Mouse (Mus musculus) layer of hippocampus, postnatal 25 days (tissue): ENCODE results near the gene Syt9. TPM values are rescaled to one million over a fixed set of nuclear protein-coding genes. Genes with fewer than 3 reads are reported as not detected.

Experiments
- DNase-seq, 2 experiments: peaks; one replicate each; pipeline ENCODE4 v3.0.0; 2022; ENCODE audit warnings: mixed read lengths in 2 of 2, low spot score in 1 of 2; ENCODE audit errors: extremely low spot score in 1 of 2
- total RNA-seq, 2 experiments: library from RNA; stranded (reverse); gene quantifications; 2 replicates each; pipeline ENCODE4 v1.2.3; 2021

The Syt9 gene
- total RNA-seq, result 1 to 10 TPM; 3.7 to 5.9 TPM

DNA sequence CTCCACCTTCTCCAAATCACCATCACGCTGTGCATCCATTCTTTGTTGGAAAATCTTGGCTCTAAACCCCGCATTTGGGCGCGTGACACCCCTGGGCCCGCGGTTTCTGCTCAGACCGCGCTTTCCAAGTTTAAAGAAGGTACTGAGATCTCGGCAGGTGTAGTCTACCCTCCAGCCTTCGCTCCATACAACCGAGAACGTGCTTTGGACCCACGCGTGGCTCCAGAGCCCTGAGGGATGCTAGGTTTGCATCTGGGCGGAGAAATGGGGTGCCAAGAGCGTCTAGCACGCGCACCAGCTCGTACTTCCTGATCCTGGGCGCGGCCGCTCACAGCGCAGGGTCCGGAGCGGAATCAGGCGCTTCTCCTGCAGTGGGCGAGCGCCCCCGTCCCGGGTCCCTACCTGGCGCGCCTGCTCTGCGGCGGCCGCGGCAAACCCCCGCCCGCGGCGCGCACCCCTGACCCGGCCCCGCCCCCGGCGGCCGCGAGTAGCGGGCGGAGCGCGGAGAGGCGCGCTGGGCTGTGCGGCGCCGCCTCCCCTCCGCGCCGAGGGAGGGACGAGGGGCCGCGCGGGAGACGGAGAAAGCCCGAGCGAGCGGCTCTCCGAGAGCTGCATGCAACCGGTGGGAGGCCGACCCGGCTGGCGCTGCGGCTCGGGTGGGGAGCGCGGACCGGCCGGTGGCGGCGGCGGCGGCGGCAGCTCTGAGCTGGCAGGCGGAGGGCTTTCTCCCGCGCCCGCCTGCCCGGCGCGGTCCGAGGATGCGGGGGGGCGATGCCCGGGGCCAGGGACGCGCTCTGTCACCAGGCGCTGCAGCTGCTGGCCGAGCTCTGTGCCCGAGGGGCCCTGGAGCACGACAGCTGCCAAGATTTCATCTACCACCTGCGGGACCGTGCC, at the start of gene Syt9:
Gene Syt9, plus strand, starts transcription at position 497 of the 894 bp plus-strand sequence.
- DNase-seq, result peak; percentile 13 to 35

DNA sequence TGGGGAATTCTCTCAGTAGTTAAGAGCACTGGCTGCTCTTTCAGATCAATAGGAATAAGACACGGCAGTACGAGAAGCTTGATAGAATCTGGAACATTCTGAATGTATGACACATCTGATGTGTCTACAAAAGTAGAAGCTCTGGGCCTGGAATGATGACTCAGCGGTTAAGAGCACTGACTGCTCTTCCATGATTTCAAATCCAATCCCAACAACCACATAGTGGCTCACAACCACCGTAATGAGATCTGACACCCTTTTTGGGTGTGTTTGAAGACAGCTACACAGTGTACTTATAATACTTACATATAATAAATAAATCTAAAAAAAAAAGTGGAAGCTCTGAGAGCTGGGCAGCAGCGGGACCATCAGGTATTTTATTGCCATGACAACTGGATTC, 31.5 kb upstream of the Syt9 start:
- DNase-seq, result no peak

DNA sequence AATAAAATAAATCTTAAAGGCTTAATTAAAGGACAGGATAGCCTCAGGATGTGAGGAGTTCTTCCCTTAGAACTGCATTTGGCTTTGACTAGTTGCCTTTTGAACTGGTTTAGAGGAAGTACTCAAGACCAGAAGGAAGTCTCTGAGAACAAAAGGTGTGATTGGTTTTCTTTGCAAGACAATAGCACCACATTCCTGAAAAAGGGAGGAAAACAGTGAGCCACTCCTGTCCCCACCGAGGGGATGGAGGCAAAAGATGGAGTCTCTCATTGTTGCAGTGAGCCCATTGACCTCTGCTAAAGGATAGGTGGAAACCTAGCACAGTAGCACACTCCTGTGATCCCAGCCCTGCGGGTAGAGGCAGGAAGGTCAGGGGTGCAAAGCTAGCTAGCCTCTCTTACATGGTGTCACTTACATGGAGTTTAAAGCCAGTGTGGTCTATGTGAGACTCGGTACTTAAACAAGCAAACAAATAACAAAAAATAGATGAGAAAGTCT, 30.9 kb upstream of the Syt9 start:
- no peak for DNase-seq

DNA sequence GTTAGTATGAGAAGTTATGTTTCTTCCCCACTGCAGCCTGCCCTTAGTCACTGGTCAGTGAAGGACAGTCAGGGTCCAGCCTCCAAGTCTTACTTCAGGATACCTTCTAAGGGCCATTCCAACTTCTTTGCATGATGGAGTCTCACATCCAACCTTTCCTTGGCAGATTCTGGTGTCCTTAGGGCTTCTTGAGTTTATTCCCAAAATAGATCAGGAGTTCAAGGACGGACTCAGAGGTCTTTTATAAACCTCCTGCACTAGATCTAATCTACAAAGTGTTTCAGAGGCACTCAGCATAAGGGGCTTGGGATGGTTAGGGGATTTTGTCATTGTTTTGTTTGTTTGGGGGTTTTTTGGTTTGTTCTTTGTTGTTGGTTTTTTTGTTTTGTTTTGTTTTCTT, 30.3 kb upstream of the Syt9 start:
- DNase-seq, result no peak

DNA sequence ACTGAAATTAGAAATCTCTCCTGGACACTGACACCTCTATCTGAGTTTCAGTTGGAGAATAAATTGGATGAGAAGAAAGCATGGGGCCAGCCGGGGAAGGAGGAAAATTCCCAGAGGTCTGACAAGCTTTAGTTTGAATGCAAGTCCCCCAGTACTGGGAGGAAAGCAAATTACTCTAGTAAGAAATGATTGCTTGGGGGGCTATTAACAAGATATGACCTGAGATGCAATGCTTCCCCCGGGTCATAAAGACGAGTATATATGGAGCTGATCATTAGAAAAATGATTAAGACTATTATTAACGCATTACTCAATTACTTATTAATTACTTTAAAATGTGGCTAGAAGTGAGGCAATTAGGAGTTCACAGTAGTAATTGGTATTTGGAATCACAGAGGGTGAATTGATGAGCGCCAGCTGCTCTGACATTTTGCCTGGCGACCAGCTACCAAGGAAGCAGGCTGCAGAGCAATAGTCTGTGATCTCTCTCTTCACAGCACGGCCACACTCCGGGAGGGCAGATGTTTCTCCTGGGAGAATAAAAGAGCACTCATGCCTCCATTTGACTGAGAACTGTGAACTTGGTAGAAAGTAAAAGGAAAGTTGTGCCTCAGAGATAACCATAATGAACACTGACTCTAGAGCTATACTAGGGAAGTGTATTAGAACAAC, 28.9 kb upstream of the Syt9 start:
- DNase-seq, result no peak

DNA sequence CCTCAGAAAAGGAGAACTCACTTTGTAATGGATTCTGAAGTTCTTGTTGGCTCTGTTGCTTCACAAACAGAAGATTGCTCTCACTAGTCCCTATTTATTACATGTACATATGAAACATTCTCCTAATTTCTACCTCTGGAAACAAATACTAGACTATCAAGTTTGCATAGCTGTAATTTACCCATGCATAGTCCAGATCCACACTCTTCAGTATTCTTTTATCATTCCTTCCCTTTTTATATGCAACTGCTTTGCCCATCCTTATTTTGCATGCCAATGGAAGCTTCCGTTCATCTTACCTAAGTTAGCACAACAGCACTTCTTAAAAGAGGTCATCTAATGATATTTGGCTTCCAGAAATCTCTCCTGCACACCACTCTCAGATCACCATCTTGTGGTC, 21.3 kb upstream of the Syt9 start:
- no peak for DNase-seq

DNA sequence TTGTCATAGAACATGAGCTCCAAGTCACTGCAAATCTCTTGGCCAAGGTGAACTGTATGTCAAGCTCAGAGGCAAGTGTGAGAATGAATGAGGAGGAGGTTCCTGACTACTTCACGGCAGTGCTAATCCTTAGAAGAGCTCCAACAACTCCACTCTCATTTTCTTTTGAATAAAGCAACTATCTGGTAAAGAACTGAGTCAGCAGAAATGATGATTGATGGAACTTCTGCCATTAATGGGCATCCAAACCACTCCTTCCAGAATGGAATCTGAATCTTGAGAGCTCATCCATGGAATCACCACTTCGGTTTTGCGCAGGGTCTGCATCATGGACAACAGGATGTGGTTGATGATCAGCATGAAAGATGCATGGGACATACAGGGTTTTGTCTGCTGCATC, 8.4 kb upstream of the Syt9 start:
- no peak for DNase-seq

DNA sequence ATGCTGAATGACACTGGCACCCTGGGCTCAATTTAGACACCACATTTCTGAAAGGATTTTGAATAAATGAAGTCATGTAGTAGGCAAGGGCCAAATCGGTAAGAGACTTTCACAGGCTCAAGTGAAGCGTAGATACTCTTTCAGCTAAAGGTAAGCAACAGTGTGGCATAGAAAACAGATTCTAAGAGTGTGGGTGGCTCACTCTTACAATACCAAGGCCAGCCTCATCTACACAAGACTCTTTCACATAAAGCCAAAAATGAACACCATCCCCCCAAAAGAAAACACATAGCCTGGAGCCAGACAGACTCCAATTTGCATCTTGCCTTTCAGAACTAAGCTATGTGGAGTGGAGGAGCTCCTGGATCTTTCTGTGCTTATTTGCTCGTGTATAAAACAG, 7.9 kb upstream of the Syt9 start:
- no peak for DNase-seq

DNA sequence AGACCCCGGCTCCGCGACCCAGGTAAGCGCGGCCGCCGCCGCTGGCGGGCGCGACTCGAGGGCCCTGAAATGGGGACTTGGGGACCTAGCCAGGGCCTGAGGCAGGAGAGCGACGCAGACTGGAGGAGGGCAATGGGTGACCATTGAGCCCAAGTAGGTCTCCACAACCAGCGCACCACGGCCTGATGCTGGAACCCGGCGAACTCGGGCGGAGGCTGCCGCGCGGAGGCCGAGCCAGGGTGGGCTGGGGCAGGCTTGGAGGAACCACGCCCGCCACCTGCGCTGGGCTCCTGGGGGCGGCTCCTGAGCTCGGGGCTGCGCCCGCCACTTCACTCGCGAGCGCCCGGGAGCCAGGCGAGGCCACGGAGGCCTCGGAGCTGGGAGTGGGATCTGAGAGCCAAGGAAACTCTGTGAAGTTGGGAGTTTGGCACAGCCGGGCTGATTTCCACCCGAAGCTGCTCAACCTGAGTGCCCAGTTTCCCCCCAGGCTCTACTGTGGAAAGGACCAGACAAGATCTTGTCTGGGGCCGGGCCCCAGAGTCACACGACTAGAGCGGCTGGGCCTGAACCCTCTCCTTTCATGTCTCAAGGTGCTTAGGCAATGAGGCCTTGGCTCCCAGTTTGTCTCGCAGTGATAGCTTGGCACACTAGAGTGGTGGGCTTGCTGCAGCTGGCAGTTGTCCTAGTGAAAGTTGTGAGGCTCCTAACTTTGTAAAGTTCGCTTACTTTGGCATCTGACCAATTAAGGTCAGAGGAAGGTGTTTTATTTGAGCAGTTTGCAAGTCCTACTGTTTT, 795 bp downstream of the Syt9 start:
- peak in 1 of 2 experiments; percentile 9 for DNase-seq

DNA sequence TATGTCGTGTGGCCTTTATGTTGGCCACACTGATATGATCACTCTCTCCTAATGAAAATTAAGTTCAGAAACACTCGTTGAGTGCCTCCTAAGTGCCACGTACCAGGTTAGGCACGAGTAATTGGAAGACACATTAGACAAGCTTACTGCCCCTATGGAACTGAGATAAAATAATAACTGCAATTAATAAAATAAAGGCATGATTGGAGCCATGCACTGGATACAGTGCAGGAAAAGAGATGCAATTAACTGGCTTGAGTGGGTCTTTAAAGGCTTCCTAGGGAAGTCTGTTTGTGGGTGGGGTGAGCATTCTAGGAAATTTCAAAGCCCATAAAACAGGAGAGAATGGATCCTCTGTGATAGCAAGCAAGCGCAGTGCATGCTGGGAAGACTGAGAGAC, 10.0 kb downstream of the Syt9 start:
- no peak for DNase-seq

DNA sequence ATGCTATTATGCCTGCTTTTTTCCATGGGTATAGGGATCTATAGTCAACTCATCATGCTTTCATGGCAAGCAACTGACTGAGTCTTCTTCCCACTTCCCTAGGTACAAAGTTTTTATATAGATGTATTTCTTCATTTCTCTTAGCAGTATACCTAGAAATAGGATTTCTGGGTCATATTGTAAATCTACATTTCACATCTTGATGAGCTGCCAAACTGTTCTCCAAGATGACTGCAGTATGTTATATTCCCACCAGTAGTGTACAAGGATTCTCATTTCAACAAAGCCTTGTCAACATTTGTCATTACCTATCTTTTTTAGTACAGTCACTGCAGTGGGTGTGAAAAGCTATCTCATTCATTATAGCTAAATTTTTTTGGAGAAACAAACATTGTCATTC, 19.1 kb downstream of the Syt9 start:
- no peak for DNase-seq

DNA sequence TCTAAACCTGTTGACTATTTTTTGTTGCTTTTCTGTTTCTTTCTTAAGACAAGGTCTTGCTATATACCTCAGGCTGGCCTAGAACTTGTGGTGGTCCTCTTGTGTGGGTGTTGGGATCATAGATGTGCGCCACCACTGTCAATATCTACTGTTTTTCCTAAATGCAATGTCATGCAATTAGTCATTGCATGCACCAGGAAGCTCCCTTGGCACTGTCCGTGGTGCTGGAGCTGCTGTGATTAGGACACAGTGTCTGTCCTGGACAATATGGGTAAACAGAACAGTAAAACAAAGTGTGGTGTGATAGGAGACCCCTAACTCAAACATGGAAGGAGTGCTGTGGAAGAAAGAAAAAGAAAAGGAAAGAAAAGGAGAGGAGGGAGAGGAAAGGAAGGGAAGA, 22.2 kb downstream of the Syt9 start:
- DNase-seq, result no peak

DNA sequence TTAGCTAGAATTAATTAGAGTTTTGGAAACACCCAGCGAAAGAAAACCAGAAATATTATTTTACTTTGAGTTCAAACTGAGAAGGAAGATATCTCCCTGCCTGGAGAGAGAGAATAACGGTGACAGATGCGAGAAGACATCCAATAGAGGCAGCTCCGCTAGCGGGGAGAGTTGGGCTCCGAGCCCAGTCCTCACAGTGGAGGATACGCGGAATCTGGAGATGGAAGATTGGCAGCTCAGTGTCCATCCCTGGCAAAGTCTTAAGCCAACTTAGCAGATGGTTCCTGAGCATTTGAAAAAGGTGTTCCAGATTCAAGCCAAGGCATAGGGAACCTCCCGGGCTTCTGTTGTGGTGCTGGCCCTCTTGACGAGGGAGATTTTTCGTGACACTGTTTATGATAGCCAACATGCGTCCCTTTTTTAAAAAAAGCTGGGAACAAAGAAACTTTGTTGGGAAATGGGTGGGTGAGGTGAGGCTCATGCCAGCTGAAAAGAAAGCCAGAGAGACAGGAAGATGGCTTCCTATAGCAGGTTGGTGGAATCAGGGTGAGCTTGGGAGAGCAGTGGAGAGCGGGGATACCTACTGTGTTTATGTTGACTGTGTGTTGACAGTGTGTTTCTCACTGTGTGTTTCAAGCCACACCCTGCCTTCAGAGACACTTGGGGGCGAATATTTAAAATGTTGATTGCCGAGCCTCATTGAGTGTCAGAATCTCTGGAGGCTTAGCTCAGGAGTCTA, 29.7 kb downstream of the Syt9 start:
- peak; percentile 9 to 28 for DNase-seq

DNA sequence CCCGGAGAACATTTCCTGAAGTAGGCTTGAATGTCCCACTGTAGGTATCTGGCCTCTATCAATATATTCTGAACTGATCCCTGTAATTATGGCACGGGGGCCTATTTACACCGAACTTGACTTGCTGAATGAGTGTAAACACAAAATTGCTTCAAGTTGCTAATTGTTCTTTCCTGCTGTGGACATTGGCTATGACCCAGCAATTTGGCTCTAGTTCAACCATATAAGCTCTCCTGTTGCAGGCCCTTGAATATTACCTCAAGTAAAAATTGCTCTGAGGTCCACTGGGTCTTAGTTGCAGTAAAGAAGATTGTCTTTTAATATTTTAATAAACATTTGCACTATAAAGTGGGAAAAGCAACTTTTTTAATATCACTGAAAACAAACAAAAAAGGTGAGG, 32.7 kb downstream of the Syt9 start:
- no peak for DNase-seq

DNA sequence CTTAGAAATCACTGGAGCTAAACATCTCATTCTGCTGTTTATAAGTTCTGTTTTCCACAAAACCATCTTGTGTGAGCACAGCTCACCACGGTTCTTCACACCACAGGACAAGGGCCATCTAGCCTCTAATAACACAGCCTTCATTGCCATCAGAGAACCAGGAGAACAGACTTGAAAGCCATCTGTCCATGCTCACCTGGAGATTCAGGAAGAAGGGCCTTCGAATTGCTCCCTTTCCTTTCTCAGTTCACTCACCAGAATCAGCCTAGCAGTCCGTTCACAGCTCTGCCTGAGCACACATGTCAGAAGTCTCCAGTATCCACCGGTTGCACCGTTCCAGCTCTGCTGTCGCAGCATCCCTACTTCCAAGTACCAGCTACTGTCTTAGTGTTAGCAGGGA, 44.4 kb downstream of the Syt9 start:
- DNase-seq, result no peak

DNA sequence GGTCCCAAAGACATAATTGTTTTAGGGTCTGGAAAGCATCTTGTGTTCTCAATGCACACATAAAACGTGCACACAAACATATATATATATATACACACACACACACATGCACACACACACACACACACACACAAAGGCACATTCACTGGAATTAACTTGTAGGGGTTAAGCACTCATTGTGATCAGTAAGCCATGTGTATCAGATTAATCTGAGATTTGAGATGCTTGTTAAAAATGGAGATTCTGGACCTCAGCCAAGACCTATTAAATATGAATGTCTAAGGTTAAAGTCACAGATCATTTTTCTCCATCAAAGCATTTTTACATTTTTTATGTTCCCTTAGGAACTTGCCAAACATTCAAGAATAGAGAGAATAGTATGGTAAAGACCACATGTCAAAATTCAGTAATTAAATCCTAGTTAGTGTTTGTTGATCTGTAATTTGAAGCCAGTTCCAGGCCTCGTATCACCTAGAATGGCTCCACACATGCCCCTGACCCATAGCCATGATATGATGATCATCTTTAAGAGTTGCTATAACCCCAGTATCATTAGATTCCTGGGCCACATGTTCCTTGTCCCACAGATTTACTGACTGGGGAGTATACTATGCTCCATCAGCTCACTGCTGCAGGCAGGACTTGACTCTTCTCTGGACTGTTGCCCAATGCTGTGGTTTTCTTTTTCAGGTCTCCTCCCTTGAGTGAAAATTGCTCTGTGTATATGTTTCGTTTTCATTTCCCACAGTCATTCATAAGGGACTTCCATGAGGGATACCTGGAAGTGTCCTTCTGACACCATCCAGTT, 46.7 kb downstream of the Syt9 start:
- no peak for DNase-seq

DNA sequence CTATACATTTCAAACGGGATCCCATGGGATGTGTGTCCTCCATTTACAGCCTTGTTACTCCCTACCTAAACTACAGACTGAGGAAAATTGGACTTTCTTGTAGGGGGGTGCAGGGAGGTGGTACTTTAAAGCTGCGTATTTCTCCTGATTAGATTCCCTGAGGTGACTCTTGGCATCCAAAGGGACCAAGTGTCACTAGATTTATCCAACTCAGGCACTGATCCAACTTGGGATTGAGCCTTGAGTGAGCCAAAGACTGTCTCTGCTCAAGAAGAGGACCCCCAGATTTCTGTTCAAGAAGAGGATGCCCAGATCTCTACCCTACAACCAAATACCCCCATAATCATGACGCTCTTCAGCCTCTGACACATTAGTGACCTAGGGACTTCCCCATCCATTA, 66.9 kb downstream of the Syt9 start:
- DNase-seq, result no peak

DNA sequence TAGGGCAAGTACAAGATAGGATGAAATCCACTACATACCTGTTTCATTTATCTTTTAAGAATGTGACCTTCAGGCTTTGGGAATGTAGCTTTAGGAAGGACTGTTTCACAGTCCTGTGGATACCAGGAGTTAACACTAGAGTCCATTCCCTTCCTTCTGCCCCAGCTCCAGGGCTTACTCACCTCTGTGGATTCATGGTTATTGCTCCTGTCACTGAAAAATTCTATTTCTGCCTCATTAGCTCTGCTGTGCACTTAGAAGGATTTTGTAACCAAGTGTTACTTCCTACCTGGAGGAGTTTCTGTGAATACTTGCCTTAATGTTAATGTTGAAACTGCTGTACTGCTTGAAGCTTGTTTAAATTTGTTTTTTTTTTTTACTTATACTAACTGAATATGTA, 74.1 kb downstream of the Syt9 start:
- DNase-seq, result no peak

DNA sequence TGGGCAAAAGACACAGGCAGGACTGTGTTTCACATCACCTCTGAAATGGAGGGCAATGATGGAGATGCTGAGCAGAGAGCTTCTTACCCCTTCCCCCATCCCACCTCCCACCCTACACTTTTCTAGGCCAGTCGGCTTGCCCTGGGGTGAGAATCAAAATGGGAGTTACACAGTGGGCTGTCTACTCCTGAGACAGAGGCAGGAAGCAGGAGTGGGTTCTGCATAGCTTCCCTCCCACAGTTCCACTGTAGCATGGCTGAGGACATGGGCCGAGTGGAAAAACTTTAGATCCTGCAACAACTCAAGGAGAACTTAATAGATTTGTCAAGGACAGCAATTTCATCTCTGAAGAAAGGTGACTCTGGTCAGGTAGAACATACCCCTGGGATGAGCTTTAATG, 84.1 kb downstream of the Syt9 start:
- no peak for DNase-seq

DNA sequence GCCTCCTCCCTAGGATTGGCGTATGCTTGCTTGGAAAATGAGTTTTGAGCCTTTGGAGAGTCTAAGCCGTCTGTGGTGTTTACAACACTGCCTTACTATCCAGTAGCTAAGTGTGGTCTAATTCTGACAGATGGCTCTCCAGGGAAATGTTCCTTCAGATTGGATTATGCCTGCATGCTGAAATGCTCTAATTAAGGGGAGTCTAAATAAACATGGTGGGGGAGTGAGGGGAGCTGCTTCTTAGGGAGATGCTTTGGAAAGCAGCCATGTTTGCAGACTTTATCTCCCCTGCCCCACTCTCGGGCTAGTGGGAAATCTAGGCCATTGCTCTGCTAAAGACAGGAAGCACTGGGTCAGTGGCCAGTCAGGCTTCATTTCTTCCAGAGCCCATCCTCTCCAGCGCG, 84.6 kb downstream of the Syt9 start:
- no peak for DNase-seq
